Mouse (Mus musculus): ENCODE data around the gene H60b.
"Not testable (repeated sequence)": the region's sequence is repeated elsewhere in the genome, so short reads cannot be mapped to it uniquely, and the experiment has no call there.

DNA sequence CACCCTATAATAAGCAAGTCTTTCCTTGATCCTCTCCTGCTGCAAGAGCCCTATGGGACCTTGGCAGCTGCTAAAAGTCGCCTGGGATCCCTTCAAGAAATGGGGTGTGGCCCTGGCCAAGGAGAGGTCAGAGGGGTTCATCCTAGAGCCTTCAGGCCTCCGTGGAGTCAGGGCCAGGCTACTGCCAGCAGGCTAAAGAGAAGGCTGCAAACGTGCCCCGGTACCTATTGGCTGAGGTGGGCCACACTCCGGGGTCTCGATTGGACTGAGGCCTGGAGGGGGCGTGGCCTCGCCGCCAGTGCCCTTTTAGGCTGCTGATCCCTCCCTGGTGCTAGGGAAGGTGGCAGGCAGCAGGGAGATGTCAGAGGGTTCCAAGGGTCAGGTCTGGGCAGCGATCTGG is 32.6 kb downstream of the H60b start:
- TF ChIP-seq CTCF (IDR thresholded peaks at IDR 0.05; ENCODE audit: control insufficient read depth, insufficient read depth, insufficient read length); MYOD1 (IDR thresholded peaks at IDR 0.05; ENCODE audit: control insufficient read depth, insufficient read length, low read depth); USF1 (IDR thresholded peaks at IDR 0.05; ENCODE audit: low read depth): not testable (repeated sequence)

Data from C2C12 (cell line).